Mouse (Mus musculus): ENCODE data around the gene Slc9c1. TPM values are rescaled to one million over a fixed set of nuclear protein-coding genes. Genes with fewer than 3 reads are reported as not detected.
A peak's percentile ranks its signal among the peaks of the same experiment; 100 is the strongest.

Gene Slc9c1
- polyA plus RNA-seq, 1 experiment from 2014 or later = not detected

DNA sequence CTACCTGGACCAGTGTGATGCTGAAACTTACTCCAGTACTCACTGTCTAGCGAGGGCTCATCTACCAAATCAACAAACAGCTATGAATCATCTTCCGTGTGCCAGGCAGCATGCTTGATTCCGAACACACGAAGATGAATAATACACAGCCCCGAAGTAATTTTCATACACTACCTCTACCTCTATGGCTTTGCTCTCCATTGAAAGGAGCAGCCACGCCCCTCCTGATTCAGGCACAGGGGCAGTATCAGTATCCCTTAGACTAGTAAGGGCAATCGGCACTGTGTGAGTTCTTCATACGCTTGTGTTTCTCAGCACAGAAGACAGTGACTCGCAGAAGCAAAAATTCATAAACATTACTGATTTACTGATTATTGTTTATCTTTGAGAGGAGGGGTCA, 119.4 kb downstream of the Slc9c1 start:
- Histone ChIP-seq H3K9me3 (ENCODE audit: control insufficient read depth, low read length) (no peaks in the 10 kb centered on the region), H3K4me3 (ENCODE audit: low read depth, low read length) (no peak overlapping the region), H3K4me1 (ENCODE audit: control insufficient read depth, insufficient read depth, low read length) (peaks cover 2% of the 10 kb centered on the region; the same call in 1 of the 2 replicates), H3K27me3 (ENCODE audit: control insufficient read depth, insufficient read depth, low read length) (peaks cover 8% of the 10 kb centered on the region; the same call in 1 of the 2 replicates), H3K27ac (ENCODE audit: low read depth, low read length) (no peak overlapping the region), H3K36me3 (ENCODE audit: control insufficient read depth, insufficient read depth, low read length) (no peaks in the 10 kb centered on the region), H3K9ac (ENCODE audit: low read length) (no peak overlapping the region), H3K4me2 (no peak overlapping the region)
- DNase-seq (ENCODE audit: low spot score, missing footprints) (peak; percentile 65), ATAC-seq (ENCODE audit: low FRiP score) (no peak)
- WGBS = 56% methylated on average over 9 of the region's 9 CpGs

Other genes starting within 250 kb of the Slc9c1 start
- gene Cd200, start 126.3 kb upstream of the Slc9c1 start, polyA plus RNA-seq (2014; fragmentation: Nextera tagmentation; extraction: Ambion mirVana) = 50.4 and 59.1 TPM in 2 replicates
- gene Gm609, start 42.3 kb upstream of the Slc9c1 start, polyA plus RNA-seq (2014; fragmentation: Nextera tagmentation; extraction: Ambion mirVana) = not detected in 2 replicates
- gene Gm17783, start 3.3 kb upstream of the Slc9c1 start, polyA plus RNA-seq (2014; fragmentation: Nextera tagmentation; extraction: Ambion mirVana) = not detected in 2 replicates
- 0.14 TPM in 1 of 2 replicates, not detected in the other for gene Gcsam, start 75.1 kb downstream of the Slc9c1 start, polyA plus RNA-seq (2014; fragmentation: Nextera tagmentation; extraction: Ambion mirVana)
- gene BC016579, start 118.8 kb downstream of the Slc9c1 start, polyA plus RNA-seq (2014; fragmentation: Nextera tagmentation; extraction: Ambion mirVana) = 0.08 TPM in 1 of 2 replicates, not detected in the other
- 0.18 and 0.32 TPM in 2 replicates for gene Tmprss7, start 158.3 kb downstream of the Slc9c1 start, polyA plus RNA-seq (2014; fragmentation: Nextera tagmentation; extraction: Ambion mirVana)
- 320 and 334 TPM in 2 replicates for gene Tagln3, start 189.3 kb downstream of the Slc9c1 start, polyA plus RNA-seq (2014; fragmentation: Nextera tagmentation; extraction: Ambion mirVana)
- 48.2 and 48.5 TPM in 2 replicates for gene Abhd10, start 207.6 kb downstream of the Slc9c1 start, polyA plus RNA-seq (2014; fragmentation: Nextera tagmentation; extraction: Ambion mirVana)